ENCODE assay signal across 8 mouse cellular contexts in genomic region chr6:137735671-137736238, GRCm38 (mm10). TPM values are rescaled to one million over a fixed set of nuclear protein-coding genes. Genes with fewer than 3 reads are reported as not detected.
DNase-seq lines count a peak whose midpoint lies in the region; ATAC-seq and TF ChIP-seq lines count a peak whose summit lies in the region.

No protein-coding gene starts in this region.

- peak; percentile 10 for DNase-seq in kidney, postnatal 10 days
- DNase-seq in kidney, postnatal 25 days, result no peak
- DNase-seq in yolk sac, embryonic 10.5 days (ENCODE audit: low spot score), result no peak
- no peak for DNase-seq in layer of hippocampus, postnatal 25 days (ENCODE audit: extremely low spot score in 1 of 2, low spot score in 1 of 2)
- DNase-seq in urinary bladder, adult 18-20 months (ENCODE audit: low spot score in 2 of 2), result no peak

- H3K4me2 ChIP-seq in forebrain, embryonic 15.5 days (replicated peaks), result peak overlapping the region; percentile 69
- H3K4me2 ChIP-seq in liver, embryonic 16.5 days (ENCODE audit: low read depth, low read length), result peak overlapping the region; percentile 99

- no peak for ATAC-seq in forebrain, embryonic 15.5 days (replicated peaks)
- no peak for ATAC-seq in liver, embryonic 16.5 days (ENCODE audit: low read depth)

- no peaks in the 10 kb centered on the region for H3K27me3 ChIP-seq in forebrain, embryonic 15.5 days
- no peaks in the 10 kb centered on the region for H3K27me3 ChIP-seq in liver, embryonic 16.5 days (ENCODE audit: control insufficient read depth, insufficient read depth, low read depth, low read length)

- H3K9me3 ChIP-seq in forebrain, embryonic 15.5 days, result no peaks in the 10 kb centered on the region
- H3K9me3 ChIP-seq in liver, embryonic 16.5 days (replicated peaks; ENCODE audit: control insufficient read depth, low read length), result no peaks in the 10 kb centered on the region

- H3K36me3 ChIP-seq in forebrain, embryonic 15.5 days, result peaks cover 18% of the 10 kb centered on the region
- H3K36me3 ChIP-seq in liver, embryonic 16.5 days (ENCODE audit: control insufficient read depth, insufficient read depth), result peaks cover 15% of the 10 kb centered on the region

- no peak for TF ChIP-seq CTCF in bone marrow, adult 2 months (IDR thresholded peaks at IDR 0.05; ENCODE audit: control insufficient read depth, insufficient read depth, low read length)

- no peak for TF ChIP-seq POLR2A in bone marrow, adult 2 months (IDR thresholded peaks at IDR 0.05; ENCODE audit: borderline replicate concordance, control insufficient read depth, low read depth, low read length)

- H3K9ac ChIP-seq in forebrain, embryonic 15.5 days (replicated peaks), result peak overlapping the region; percentile 90
- H3K9ac ChIP-seq in liver, embryonic 16.5 days (ENCODE audit: low read depth, low read length), result peak overlapping the region; percentile 93

- H3K27ac ChIP-seq in bone marrow, adult 2 months (ENCODE audit: control insufficient read depth, insufficient read depth, low read depth, low read length, poor library complexity), result peak overlapping the region; percentile 85
- H3K27ac ChIP-seq in forebrain, embryonic 15.5 days (replicated peaks), result peak overlapping the region; percentile 82; the same call in 1 of the 2 replicates
- peak overlapping the region; percentile 84 for H3K27ac ChIP-seq in liver, embryonic 16.5 days (ENCODE audit: low read length)

- H3K4me1 ChIP-seq in bone marrow, adult 2 months (ENCODE audit: control insufficient read depth, insufficient read depth, low read length), result peaks cover 1% of the 10 kb centered on the region; the same call in 1 of the 2 replicates
- H3K4me1 ChIP-seq in forebrain, embryonic 15.5 days, result peaks cover 21% of the 10 kb centered on the region
- peaks cover 20% of the 10 kb centered on the region for H3K4me1 ChIP-seq in liver, embryonic 16.5 days (ENCODE audit: control insufficient read depth, low read depth, low read length)

- peak overlapping the region; percentile 98 for H3K4me3 ChIP-seq in bone marrow, adult 2 months (replicated peaks; ENCODE audit: control insufficient read depth, low read depth, low read length)
- H3K4me3 ChIP-seq in forebrain, embryonic 15.5 days, result peak overlapping the region; percentile 81
- peak overlapping the region; percentile 89 for H3K4me3 ChIP-seq in liver, embryonic 16.5 days (ENCODE audit: low read depth, low read length)

- WGBS in bone marrow, adult 2 months, result 11% methylated on average over 17 of the region's 17 CpGs
- 8% methylated on average over 17 of the region's 17 CpGs for WGBS in forebrain, embryonic 15.5 days
- 6% methylated on average over 17 of the region's 17 CpGs for WGBS in liver, embryonic 16.5 days (ENCODE audit: insufficient replicate concordance)

RNA-seq across cellular contexts. Expression of gene Strap, which starts 0.9 kb away (rescaled TPM):
- polyA plus RNA-seq in bone marrow, adult 2 months (2011; ENCODE audit: insufficient read depth, insufficient read length, low replicate concordance, missing spikeins), result 36.8 and 43.6 TPM in 2 replicates
- polyA plus RNA-seq in forebrain, embryonic 15.5 days (2015; fragmentation: Nextera tagmentation; extraction: Ambion mirVana), result 181 and 182 TPM in 2 replicates
- polyA plus RNA-seq in liver, embryonic 16.5 days (2015; fragmentation: Nextera tagmentation; extraction: Ambion mirVana), result 58.8 and 63.8 TPM in 2 replicates
- 100 to 1,000 TPM; 118 to 131 TPM for total RNA-seq in layer of hippocampus, postnatal 25 days (2021)

RNA-seq across cellular contexts. Expression of gene Dera, which starts 18.6 kb away (rescaled TPM):
- polyA plus RNA-seq in bone marrow, adult 2 months (2011; ENCODE audit: insufficient read depth, insufficient read length, low replicate concordance, missing spikeins), result 16.1 and 16.6 TPM in 2 replicates
- polyA plus RNA-seq in forebrain, embryonic 15.5 days (2015; fragmentation: Nextera tagmentation; extraction: Ambion mirVana), result 10.0 and 11.1 TPM in 2 replicates
- 38.9 and 40.6 TPM in 2 replicates for polyA plus RNA-seq in liver, embryonic 16.5 days (2015; fragmentation: Nextera tagmentation; extraction: Ambion mirVana)
- 1 to 10 TPM; 4.8 to 5.3 TPM for total RNA-seq in layer of hippocampus, postnatal 25 days (2021)
